Mouse (Mus musculus): ENCODE data around the gene 1700025G04Rik. TPM values are rescaled to one million over a fixed set of nuclear protein-coding genes. Genes with fewer than 3 reads are reported as not detected.

1700025G04Rik gene
- polyA plus RNA-seq, 1 experiment from 2014 or later, result 29.1 TPM

DNA sequence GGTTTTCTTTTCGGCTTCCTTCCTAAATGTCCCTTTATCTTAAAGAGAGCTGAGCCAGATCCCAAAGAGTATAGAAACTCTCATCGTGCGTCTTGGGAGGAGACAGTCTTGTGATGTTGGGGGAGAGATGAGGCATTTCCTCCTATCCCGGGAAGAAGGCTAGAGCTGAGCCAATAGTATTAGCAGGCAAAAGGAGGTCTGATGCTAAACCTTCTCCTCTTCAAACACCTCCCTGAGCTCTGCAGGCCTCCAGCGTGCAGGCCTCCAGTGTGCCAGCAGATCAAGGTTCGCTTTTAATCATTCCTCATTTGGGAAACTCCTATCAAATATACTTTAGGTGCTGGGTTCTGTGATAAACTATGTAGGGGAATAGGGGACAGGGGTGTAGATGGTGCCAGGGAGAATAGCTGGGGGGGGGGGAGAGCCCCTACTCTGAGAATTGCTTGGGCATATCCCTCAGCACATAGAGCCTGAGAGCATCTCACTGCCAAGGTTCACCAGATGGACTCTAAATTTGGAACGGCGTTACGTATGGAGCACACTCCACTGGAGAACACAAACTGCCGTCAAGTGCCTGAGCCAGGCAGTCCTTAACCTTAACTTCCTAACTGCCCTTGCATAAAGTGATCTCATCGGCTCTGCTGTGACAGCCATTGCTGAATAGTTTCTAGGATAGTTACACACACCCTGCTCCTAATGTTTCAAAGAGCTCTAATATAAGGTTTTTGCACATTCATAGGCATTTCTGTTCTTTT lies 103.7 kb downstream of the 1700025G04Rik start:
- no peak for ATAC-seq (ENCODE audit: low read depth)

DNA sequence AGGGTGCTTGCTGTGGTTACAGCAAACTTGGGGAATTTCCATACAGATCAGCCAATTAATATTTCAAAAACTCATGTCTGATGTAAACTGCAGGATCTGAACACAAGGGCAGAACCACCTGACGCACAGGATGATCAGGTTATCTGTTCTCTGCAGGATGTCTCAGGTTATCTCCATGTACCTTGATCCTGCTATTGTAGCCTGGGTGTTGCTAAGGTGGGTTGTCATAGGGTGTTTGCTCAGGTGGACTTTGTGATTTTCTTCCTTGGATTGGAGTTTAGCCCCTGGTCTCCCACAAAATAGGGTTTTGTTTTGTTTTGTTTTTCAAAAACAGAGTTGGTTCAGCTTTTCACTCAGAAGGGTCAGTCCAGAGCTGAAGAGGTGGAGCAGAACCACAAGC lies 104.9 kb downstream of the 1700025G04Rik start:
- no peaks in the 10 kb centered on the region for H3K27me3 ChIP-seq (ENCODE audit: control insufficient read depth, insufficient read depth, low read length)
- peaks cover 20% of the 10 kb centered on the region; the same call in 1 of the 2 replicates for H3K4me1 ChIP-seq (ENCODE audit: control insufficient read depth, insufficient read depth, low read length)
- H3K9ac ChIP-seq (replicated peaks; ENCODE audit: low read depth, low read length), result no peak overlapping the region
- no peak overlapping the region for H3K27ac ChIP-seq (ENCODE audit: low read depth, low read length)
- H3K4me2 ChIP-seq (ENCODE audit: low read depth, low read length), result no peak overlapping the region
- H3K36me3 ChIP-seq (ENCODE audit: control insufficient read depth, insufficient read depth, low read length), result no peaks in the 10 kb centered on the region
- H3K9me3 ChIP-seq (ENCODE audit: control insufficient read depth, low read length), result no peaks in the 10 kb centered on the region
- H3K4me3 ChIP-seq (ENCODE audit: low read depth, low read length), result no peak overlapping the region
- 100% methylated on average over 1 of the region's 1 CpGs for WGBS
- no peak for ATAC-seq (ENCODE audit: low read depth)

More for the DNA sequence above, 103.7 kb downstream of the 1700025G04Rik start:
- WGBS, result 71% methylated on average over 11 of the region's 11 CpGs
- Histone ChIP-seq H3K4me1 (ENCODE audit: control insufficient read depth, insufficient read depth, low read length) (peaks cover 20% of the 10 kb centered on the region; the same call in 1 of the 2 replicates), H3K27me3 (ENCODE audit: control insufficient read depth, insufficient read depth, low read length) (no peaks in the 10 kb centered on the region), H3K4me3 (ENCODE audit: low read depth, low read length) (no peak overlapping the region), H3K9ac (replicated peaks; ENCODE audit: low read depth, low read length) (no peak overlapping the region), H3K4me2 (ENCODE audit: low read depth, low read length) (no peak overlapping the region), H3K36me3 (ENCODE audit: control insufficient read depth, insufficient read depth, low read length) (no peaks in the 10 kb centered on the region), H3K9me3 (ENCODE audit: control insufficient read depth, low read length) (no peaks in the 10 kb centered on the region), H3K27ac (ENCODE audit: low read depth, low read length) (no peak overlapping the region)

DNA sequence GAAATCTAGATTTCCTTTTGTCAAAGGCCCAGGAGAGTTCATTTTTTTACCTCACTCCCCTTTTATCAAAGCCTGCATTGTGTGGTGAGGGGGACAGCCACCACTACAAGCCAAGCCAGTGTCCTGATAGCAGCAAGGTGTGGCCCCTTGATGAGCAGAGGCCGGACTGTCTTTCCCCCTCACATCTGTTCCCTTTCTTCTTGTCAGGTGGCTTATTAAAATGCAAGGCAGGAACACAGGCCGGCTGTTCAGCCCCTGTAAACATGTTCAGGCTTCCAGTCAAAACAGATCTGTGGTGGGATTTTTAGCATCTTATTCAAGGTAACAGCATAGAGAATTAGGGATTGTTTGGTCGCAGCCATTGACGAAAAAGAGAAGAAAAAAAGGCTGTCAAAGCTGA lies 105.9 kb downstream of the 1700025G04Rik start:
- Histone ChIP-seq H3K4me1 (ENCODE audit: control insufficient read depth, insufficient read depth, low read length) (peaks cover 20% of the 10 kb centered on the region; the same call in 1 of the 2 replicates), H3K9ac (replicated peaks; ENCODE audit: low read depth, low read length) (no peak overlapping the region; the same call in 1 of the 2 replicates), H3K4me3 (ENCODE audit: low read depth, low read length) (no peak overlapping the region), H3K36me3 (ENCODE audit: control insufficient read depth, insufficient read depth, low read length) (no peaks in the 10 kb centered on the region), H3K9me3 (ENCODE audit: control insufficient read depth, low read length) (no peaks in the 10 kb centered on the region), H3K4me2 (ENCODE audit: low read depth, low read length) (no peak overlapping the region), H3K27me3 (ENCODE audit: control insufficient read depth, insufficient read depth, low read length) (no peaks in the 10 kb centered on the region), H3K27ac (ENCODE audit: low read depth, low read length) (peak overlapping the region; percentile 64)
- no peak for ATAC-seq (ENCODE audit: low read depth)
- 26% methylated on average over 4 of the region's 4 CpGs for WGBS

DNA sequence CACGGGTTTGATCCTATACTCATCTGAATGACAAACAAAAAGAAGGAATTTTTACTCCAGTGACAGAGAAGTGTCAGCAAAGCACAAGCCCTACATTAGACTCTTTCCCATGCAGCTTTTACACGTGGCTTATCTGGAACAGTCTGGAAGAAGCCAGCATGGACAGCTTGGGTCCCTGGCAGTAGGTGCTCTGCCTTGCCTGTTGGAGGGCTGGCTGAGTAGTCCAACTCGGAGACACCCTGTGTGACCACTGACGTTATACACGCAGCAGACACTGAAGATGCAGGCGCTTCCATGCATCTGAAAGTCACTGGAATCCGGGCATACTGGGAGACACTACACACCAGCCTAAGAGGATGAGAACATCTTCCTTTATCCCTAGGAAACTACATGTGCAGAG lies 109.4 kb downstream of the 1700025G04Rik start:
- ATAC-seq (ENCODE audit: low read depth), result no peak
- peaks cover 25% of the 10 kb centered on the region for H3K4me1 ChIP-seq (ENCODE audit: control insufficient read depth, insufficient read depth, low read length)
- 86% methylated on average over 7 of the region's 7 CpGs for WGBS

DNA sequence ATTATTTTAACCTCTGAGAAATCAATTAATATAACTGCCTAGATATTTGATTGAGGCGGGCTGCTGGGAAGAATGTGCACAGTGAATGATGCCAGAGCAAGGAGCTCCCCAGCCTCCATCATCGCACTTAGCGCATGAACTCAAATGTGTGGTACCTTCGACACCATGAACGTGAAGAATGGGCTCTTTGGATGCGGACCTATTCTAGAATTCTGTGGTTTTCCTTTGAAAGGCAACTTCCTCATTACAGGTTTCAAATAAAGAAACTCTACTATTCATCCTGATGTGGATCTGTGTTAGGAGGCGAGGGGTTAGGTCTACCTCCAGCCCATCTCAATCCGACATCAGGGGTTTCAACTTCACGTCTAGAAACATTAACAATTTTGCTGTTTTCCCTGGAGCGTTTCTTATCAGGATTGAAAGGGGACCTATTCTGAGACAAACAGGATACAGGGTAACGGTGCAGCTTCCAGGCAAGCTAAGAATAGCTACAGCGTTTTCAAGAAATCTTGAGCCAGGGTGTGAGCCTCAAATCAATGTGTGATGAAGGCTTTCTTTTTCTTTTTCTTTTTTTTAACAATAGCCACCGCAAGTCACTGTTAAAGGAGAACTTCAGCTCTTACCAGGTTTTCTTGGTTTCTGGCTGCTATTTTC lies 110.0 kb downstream of the 1700025G04Rik start:
- no peaks in the 10 kb centered on the region for H3K9me3 ChIP-seq (ENCODE audit: control insufficient read depth, low read length)
- H3K4me1 ChIP-seq (ENCODE audit: control insufficient read depth, insufficient read depth, low read length), result peaks cover 25% of the 10 kb centered on the region
- H3K4me2 ChIP-seq (ENCODE audit: low read depth, low read length), result no peak overlapping the region
- no peaks in the 10 kb centered on the region for H3K27me3 ChIP-seq (ENCODE audit: control insufficient read depth, insufficient read depth, low read length)
- no peaks in the 10 kb centered on the region for H3K36me3 ChIP-seq (ENCODE audit: control insufficient read depth, insufficient read depth, low read length)
- no peak overlapping the region for H3K27ac ChIP-seq (ENCODE audit: low read depth, low read length)
- WGBS, result 86% methylated on average over 13 of the region's 13 CpGs
- ATAC-seq (ENCODE audit: low read depth), result no peak
- H3K4me3 ChIP-seq (ENCODE audit: low read depth, low read length), result no peak overlapping the region
- no peak overlapping the region for H3K9ac ChIP-seq (replicated peaks; ENCODE audit: low read depth, low read length)

More for the DNA sequence above, 109.4 kb downstream of the 1700025G04Rik start:
- no peak overlapping the region for H3K4me3 ChIP-seq (ENCODE audit: low read depth, low read length)
- no peaks in the 10 kb centered on the region for H3K36me3 ChIP-seq (ENCODE audit: control insufficient read depth, insufficient read depth, low read length)
- no peak overlapping the region for H3K4me2 ChIP-seq (ENCODE audit: low read depth, low read length)
- H3K9ac ChIP-seq (replicated peaks; ENCODE audit: low read depth, low read length), result no peak overlapping the region
- no peak overlapping the region for H3K27ac ChIP-seq (ENCODE audit: low read depth, low read length)
- no peaks in the 10 kb centered on the region for H3K9me3 ChIP-seq (ENCODE audit: control insufficient read depth, low read length)
- H3K27me3 ChIP-seq (ENCODE audit: control insufficient read depth, insufficient read depth, low read length), result no peaks in the 10 kb centered on the region

- Histone ChIP-seq H3K4me1 (ENCODE audit: control insufficient read depth, insufficient read depth, low read length) (peaks cover 15% of the 10 kb centered on the region; the same call in 1 of the 2 replicates), H3K9ac (replicated peaks; ENCODE audit: low read depth, low read length) (no peak overlapping the region), H3K36me3 (ENCODE audit: control insufficient read depth, insufficient read depth, low read length) (no peaks in the 10 kb centered on the region), H3K4me3 (ENCODE audit: low read depth, low read length) (no peak overlapping the region), H3K9me3 (ENCODE audit: control insufficient read depth, low read length) (no peaks in the 10 kb centered on the region), H3K27ac (ENCODE audit: low read depth, low read length) (no peak overlapping the region; the same call in 1 of the 2 replicates), H3K27me3 (ENCODE audit: control insufficient read depth, insufficient read depth, low read length) (no peaks in the 10 kb centered on the region), H3K4me2 (ENCODE audit: low read depth, low read length) (no peak overlapping the region)
- no peak for ATAC-seq (ENCODE audit: low read depth)
- 90% methylated on average over 15 of the region's 15 CpGs for WGBS
These were observed 111.2 kb downstream of the 1700025G04Rik start for GRCm38 (mm10) chr1:151978751-151979150.

GRCm38 (mm10) chr1:151977596-151977995 lies 112.3 kb downstream of the 1700025G04Rik start:
- H3K4me3 ChIP-seq (ENCODE audit: low read depth, low read length), result no peak overlapping the region
- no peaks in the 10 kb centered on the region for H3K9me3 ChIP-seq (ENCODE audit: control insufficient read depth, low read length)
- H3K27me3 ChIP-seq (ENCODE audit: control insufficient read depth, insufficient read depth, low read length), result no peaks in the 10 kb centered on the region
- ATAC-seq (ENCODE audit: low read depth), result peak; percentile 64
- no peak overlapping the region for H3K9ac ChIP-seq (replicated peaks; ENCODE audit: low read depth, low read length)
- no peak overlapping the region for H3K4me2 ChIP-seq (ENCODE audit: low read depth, low read length)
- H3K27ac ChIP-seq (ENCODE audit: low read depth, low read length), result peak overlapping the region; percentile 65; the same call in 1 of the 2 replicates
- no peaks in the 10 kb centered on the region for H3K36me3 ChIP-seq (ENCODE audit: control insufficient read depth, insufficient read depth, low read length)
- 40% methylated on average over 5 of the region's 5 CpGs for WGBS
- H3K4me1 ChIP-seq (ENCODE audit: control insufficient read depth, insufficient read depth, low read length), result peaks cover 8% of the 10 kb centered on the region; the same call in 1 of the 2 replicates

DNA sequence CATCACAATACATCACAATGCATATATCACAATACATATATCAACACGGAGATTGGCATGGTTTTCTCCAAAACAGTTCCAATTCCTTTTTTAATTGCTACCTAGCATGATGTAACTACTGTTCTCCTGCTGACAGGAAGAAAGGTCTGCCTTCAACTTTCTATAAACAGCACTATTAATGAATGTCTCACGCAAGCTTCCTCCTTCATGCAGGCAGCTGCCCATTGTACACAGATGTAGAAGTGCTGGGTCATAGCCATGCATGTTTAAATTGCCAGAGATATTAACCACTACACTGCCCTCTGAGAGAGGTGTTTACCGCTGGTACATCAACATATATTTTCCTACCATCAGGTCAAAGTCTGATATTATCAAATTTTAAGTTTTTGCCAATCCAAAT lies 113.1 kb downstream of the 1700025G04Rik start:
- Histone ChIP-seq H3K4me3 (ENCODE audit: low read depth, low read length) (no peak overlapping the region), H3K36me3 (ENCODE audit: control insufficient read depth, insufficient read depth, low read length) (no peaks in the 10 kb centered on the region), H3K4me2 (ENCODE audit: low read depth, low read length) (no peak overlapping the region), H3K27me3 (ENCODE audit: control insufficient read depth, insufficient read depth, low read length) (no peaks in the 10 kb centered on the region), H3K9ac (replicated peaks; ENCODE audit: low read depth, low read length) (no peak overlapping the region), H3K9me3 (ENCODE audit: control insufficient read depth, low read length) (no peaks in the 10 kb centered on the region), H3K27ac (ENCODE audit: low read depth, low read length) (no peak overlapping the region), H3K4me1 (ENCODE audit: control insufficient read depth, insufficient read depth, low read length) (peaks cover 8% of the 10 kb centered on the region; the same call in 1 of the 2 replicates)
- WGBS, result 68% methylated on average over 3 of the region's 3 CpGs
- ATAC-seq (ENCODE audit: low read depth), result no peak

Measured in neural tube, embryonic 14.5 days (tissue).